Mouse (Mus musculus): Measurements from ENCODE around the gene Bsx. TPM values are rescaled to one million over a fixed set of nuclear protein-coding genes. Genes with fewer than 3 reads are reported as not detected.

Bsx gene
- polyA plus RNA-seq, 1 experiment from 2014 or later = 2.2 TPM

- peaks cover 4% of the 10 kb centered on the region; the same call in 1 of the 2 replicates for H3K4me1 ChIP-seq
- H3K9me3 ChIP-seq = no peaks in the 10 kb centered on the region
- H3K27ac ChIP-seq = no peak overlapping the region
- no peak overlapping the region for H3K4me2 ChIP-seq
- no peak overlapping the region for H3K9ac ChIP-seq
- H3K36me3 ChIP-seq (replicated peaks) = no peaks in the 10 kb centered on the region
- H3K27me3 ChIP-seq (replicated peaks) = peaks cover 13% of the 10 kb centered on the region; the same call in 1 of the 2 replicates
- no peak for ATAC-seq (replicated peaks)
- WGBS = 25% methylated on average over 8 of the region's 8 CpGs
- no peak overlapping the region for H3K4me3 ChIP-seq
Observed at GRCm38 (mm10) chr9:40908411-40908810, 34.5 kb downstream of the Bsx start.

- Histone ChIP-seq H3K4me3 (no peak overlapping the region), H3K27me3 (replicated peaks) (peaks cover 13% of the 10 kb centered on the region; the same call in 1 of the 2 replicates), H3K9ac (no peak overlapping the region), H3K27ac (no peak overlapping the region), H3K9me3 (no peaks in the 10 kb centered on the region), H3K4me1 (peaks cover 4% of the 10 kb centered on the region; the same call in 1 of the 2 replicates), H3K4me2 (no peak overlapping the region), H3K36me3 (replicated peaks) (no peaks in the 10 kb centered on the region)
- 11% methylated on average over 7 of the region's 7 CpGs for WGBS
- ATAC-seq (replicated peaks) = no peak
Observed at GRCm38 (mm10) chr9:40908915-40909314, 35.0 kb downstream of the Bsx start.

GRCm38 (mm10) chr9:40917871-40918613, 44.1 kb downstream of the Bsx start:
- 57% methylated on average over 12 of the region's 12 CpGs for WGBS
- no peak for ATAC-seq (replicated peaks)

GRCm38 (mm10) chr9:40927351-40927980, 53.5 kb downstream of the Bsx start:
- 71% methylated on average over 17 of the region's 17 CpGs for WGBS
- H3K4me1 ChIP-seq = peaks cover 3% of the 10 kb centered on the region; the same call in 1 of the 2 replicates
- no peak overlapping the region for H3K9ac ChIP-seq
- H3K9me3 ChIP-seq = no peaks in the 10 kb centered on the region
- no peak overlapping the region for H3K27ac ChIP-seq
- no peak overlapping the region for H3K4me2 ChIP-seq
- H3K4me3 ChIP-seq = no peak overlapping the region
- H3K27me3 ChIP-seq (replicated peaks) = no peaks in the 10 kb centered on the region
- no peaks in the 10 kb centered on the region for H3K36me3 ChIP-seq (replicated peaks)
- ATAC-seq (replicated peaks) = no peak

More at GRCm38 (mm10) chr9:40917871-40918613, 44.1 kb downstream of the Bsx start:
- no peaks in the 10 kb centered on the region for H3K4me1 ChIP-seq
- H3K27me3 ChIP-seq (replicated peaks) = no peaks in the 10 kb centered on the region
- H3K4me2 ChIP-seq = no peak overlapping the region
- no peaks in the 10 kb centered on the region for H3K36me3 ChIP-seq (replicated peaks)
- H3K4me3 ChIP-seq = no peak overlapping the region
- no peaks in the 10 kb centered on the region for H3K9me3 ChIP-seq
- H3K27ac ChIP-seq = no peak overlapping the region
- no peak overlapping the region for H3K9ac ChIP-seq

Other genes starting within 250 kb of the Bsx start
- gene Gm21915, start 203.5 kb upstream of the Bsx start, polyA plus RNA-seq (2015; fragmentation: Nextera tagmentation; extraction: Ambion mirVana) = not detected in 2 replicates
- 49.0 and 57.0 TPM in 2 replicates for gene Clmp, start 188.2 kb upstream of the Bsx start, polyA plus RNA-seq (2015; fragmentation: Nextera tagmentation; extraction: Ambion mirVana)
- 3,196 and 3,218 TPM in 2 replicates for gene Hspa8, start 73.1 kb upstream of the Bsx start, polyA plus RNA-seq (2015; fragmentation: Nextera tagmentation; extraction: Ambion mirVana)
- gene Jhy, start 90.0 kb downstream of the Bsx start, polyA plus RNA-seq (2015; fragmentation: Nextera tagmentation; extraction: Ambion mirVana) = 0.97 and 1.1 TPM in 2 replicates
- gene Crtam, start 130.5 kb downstream of the Bsx start, polyA plus RNA-seq (2015; fragmentation: Nextera tagmentation; extraction: Ambion mirVana) = 0.10 and 0.22 TPM in 2 replicates